Mouse (Mus musculus) MEL (cell line): ENCODE measurements around the gene 4931414P19Rik. TPM values are rescaled to one million over a fixed set of nuclear protein-coding genes. Genes with fewer than 3 reads are reported as not detected.

Experiments used
- DNase-seq: peaks from one replicate; pipeline ENCODE4 v3.0.0; 2011; ENCODE audit warnings: low read depth, low spot score
- H3K27ac ChIP-seq: 2 replicates; pipeline ENCODE4 v1.5.1; 2012; ENCODE audit warnings: low read depth, mild to moderate bottlenecking, control low read depth, low read length, moderate library complexity; ENCODE audit not compliant: control insufficient read depth
- H3K27me3 ChIP-seq, 2 experiments: fragments of 150-350 bp in 1 of 2; sonication (generic) in 1 of 2; 2 replicates each; pipeline ENCODE4 v1.6.1; 2012; ENCODE audit warnings: low read length in 2 of 2, mild to moderate bottlenecking in 2 of 2, improper control_type of control experiment in 1 of 2, moderate library complexity in 1 of 2; ENCODE audit not compliant: insufficient read depth in 2 of 2, control insufficient read depth in 1 of 2
- H3K36me3 ChIP-seq, 2 experiments: 2 replicates each; pipeline ENCODE4 v1.6.1; 2012 to 2014; ENCODE audit warnings: low read length in 2 of 2, improper control_type of control experiment in 1 of 2, inconsistent platforms in 1 of 2, mild to moderate bottlenecking in 1 of 2; ENCODE audit not compliant: insufficient read depth in 2 of 2, control insufficient read depth in 1 of 2
- H3K4me1 ChIP-seq, 2 experiments: fragments of 150-350 bp in 1 of 2; sonication (generic) in 1 of 2; 2 replicates each; pipeline ENCODE4 v1.6.1; 2012; ENCODE audit warnings: low read length in 2 of 2, improper control_type of control experiment in 1 of 2, mild to moderate bottlenecking in 1 of 2; ENCODE audit not compliant: insufficient read depth in 2 of 2, control insufficient read depth in 1 of 2
- H3K4me3 ChIP-seq, 2 experiments: fragments of 150-350 bp in 1 of 2; sonication (generic) in 1 of 2; 2 replicates each; pipeline ENCODE4 v1.5.1; 2012; ENCODE audit warnings: low read depth in 2 of 2, low read length in 2 of 2, mild to moderate bottlenecking in 2 of 2, moderate library complexity in 2 of 2, control low read depth in 1 of 2, improper control_type of control experiment in 1 of 2; ENCODE audit not compliant: control insufficient read depth in 1 of 2, insufficient read depth in 1 of 2
- H3K79me2 ChIP-seq: 2 replicates; pipeline ENCODE4 v1.6.1; 2012; ENCODE audit warnings: mild to moderate bottlenecking, low read length, moderate library complexity; ENCODE audit not compliant: control insufficient read depth, poor library complexity, insufficient read depth
- H3K9ac ChIP-seq: 2 replicates; pipeline ENCODE4 v1.6.1; 2012; ENCODE audit warnings: low read depth, mild to moderate bottlenecking, control low read depth, low read length, moderate library complexity; ENCODE audit not compliant: control insufficient read depth, poor library complexity, severe bottlenecking
- H3K9me3 ChIP-seq: fragments of 150-350 bp; sonication (generic); replicated peaks from 2 replicates; pipeline ENCODE4 v1.6.1; 2012; ENCODE audit warnings: mild to moderate bottlenecking, low read length, improper control_type of control experiment, moderate library complexity; ENCODE audit not compliant: insufficient read depth
- CHD2 ChIP-seq: IDR thresholded peaks from 2 replicates; pipeline ENCODE4 v1.6.1; 2011; ENCODE audit warnings: low read length, improper control_type of control experiment
- E2F4 ChIP-seq: IDR thresholded peaks from 2 replicates; pipeline ENCODE4 v1.6.1; 2011; ENCODE audit warnings: low read depth, low read length, improper control_type of control experiment, borderline replicate concordance
- ETS1 ChIP-seq: IDR thresholded peaks from 2 replicates; pipeline ENCODE4 v1.6.1; 2012; ENCODE audit warnings: low read depth, mild to moderate bottlenecking, inconsistent platforms, low read length, improper control_type of control experiment, moderate library complexity
- GABPA ChIP-seq: IDR thresholded peaks from 2 replicates; pipeline ENCODE4 v1.6.1; 2012; ENCODE audit warnings: low read depth, mild to moderate bottlenecking, inconsistent platforms, low read length, improper control_type of control experiment, moderate library complexity
- JUND ChIP-seq: IDR thresholded peaks from 2 replicates; pipeline ENCODE4 v1.6.1; 2011; ENCODE audit warnings: low read depth, mild to moderate bottlenecking, improper control_type of control experiment, low read length
- KAT2A ChIP-seq: conservative IDR thresholded peaks from 2 replicates; pipeline ENCODE4 v1.6.1; 2012; ENCODE audit warnings: low read depth, low read length, improper control_type of control experiment, inconsistent platforms
- MAFK ChIP-seq: IDR thresholded peaks from 2 replicates; pipeline ENCODE4 v1.6.1; 2011; ENCODE audit warnings: low read depth, mild to moderate bottlenecking, low read length, improper control_type of control experiment, borderline replicate concordance
- MAX ChIP-seq: IDR thresholded peaks from 2 replicates; pipeline ENCODE4 v1.6.1; 2011; ENCODE audit warnings: low read length, improper control_type of control experiment
- MXI1 ChIP-seq: IDR thresholded peaks from 2 replicates; pipeline ENCODE4 v1.6.1; 2011; ENCODE audit warnings: mild to moderate bottlenecking, low read depth, low read length, improper control_type of control experiment
- POLR2A ChIP-seq, 2 experiments: IDR thresholded peaks; 2 replicates each; pipeline ENCODE4 v1.6.1; 2011 to 2012; ENCODE audit warnings: low read length in 2 of 2, mild to moderate bottlenecking in 2 of 2, control low read depth in 1 of 2, improper control_type of control experiment in 1 of 2, low read depth in 1 of 2, moderate library complexity in 1 of 2; ENCODE audit not compliant: control insufficient read depth in 1 of 2, insufficient read depth in 1 of 2, poor library complexity in 1 of 2
- POLR2AphosphoS2 ChIP-seq: IDR thresholded peaks from 2 replicates; pipeline ENCODE4 v1.6.1; 2011; ENCODE audit warnings: low read length, improper control_type of control experiment
- POLR2AphosphoS5 ChIP-seq: IDR thresholded peaks from 2 replicates; pipeline ENCODE4 v1.6.1; 2012; ENCODE audit warnings: low read depth, borderline replicate concordance, mild to moderate bottlenecking, inconsistent platforms, low read length, moderate library complexity, mixed read lengths
- RAD21 ChIP-seq: IDR thresholded peaks from 2 replicates; pipeline ENCODE4 v1.6.1; 2011; ENCODE audit warnings: mild to moderate bottlenecking, low read depth, low read length, improper control_type of control experiment
- RCOR1 ChIP-seq: IDR thresholded peaks from 2 replicates; pipeline ENCODE4 v1.6.1; 2012; ENCODE audit warnings: low read depth, mild to moderate bottlenecking, inconsistent platforms, low read length, improper control_type of control experiment
- SIN3A ChIP-seq: IDR thresholded peaks from 2 replicates; pipeline ENCODE4 v1.6.1; 2012; ENCODE audit warnings: low read length, improper control_type of control experiment, inconsistent platforms
- SMC3 ChIP-seq: IDR thresholded peaks from 2 replicates; pipeline ENCODE4 v1.6.1; 2011; ENCODE audit warnings: low read depth, low read length, improper control_type of control experiment
- TAL1 ChIP-seq: IDR thresholded peaks from 2 replicates; pipeline ENCODE4 v1.6.1; 2012; ENCODE audit warnings: mild to moderate bottlenecking, inconsistent platforms, low read length, moderate library complexity, mixed read lengths
- TBP ChIP-seq: IDR thresholded peaks from 2 replicates; pipeline ENCODE4 v1.8.0; 2011; ENCODE audit warnings: low read depth, low read length, improper control_type of control experiment
- USF1 ChIP-seq: IDR thresholded peaks from 2 replicates; pipeline ENCODE4 v1.6.1; 2014; ENCODE audit warnings: low read depth, mild to moderate bottlenecking, inconsistent platforms, low read length, improper control_type of control experiment, moderate library complexity
- USF2 ChIP-seq, 2 experiments: IDR thresholded peaks; 2 replicates each; pipeline ENCODE4 v1.6.1; 2011 to 2012; ENCODE audit warnings: improper control_type of control experiment in 2 of 2, low read length in 2 of 2, borderline replicate concordance in 1 of 2, inconsistent platforms in 1 of 2, low read depth in 1 of 2, mild to moderate bottlenecking in 1 of 2; ENCODE audit not compliant: insufficient read depth in 1 of 2
- ZC3H11A ChIP-seq: IDR thresholded peaks from 2 replicates; pipeline ENCODE4 v1.6.1; 2012; ENCODE audit warnings: low read depth, mild to moderate bottlenecking, inconsistent platforms, low read length, improper control_type of control experiment
- ZKSCAN1 ChIP-seq: IDR thresholded peaks from 2 replicates; pipeline ENCODE4 v1.6.1; 2012; ENCODE audit warnings: low read depth, mild to moderate bottlenecking, inconsistent platforms, low read length, improper control_type of control experiment, moderate library complexity
- polyA plus RNA-seq, 2 experiments: library from polyadenylated mRNA; stranded (reverse) in 1 of 2; unstranded in 1 of 2; fragments of >175 nt in 1 of 2; fragments of >200 nt in 1 of 2; gene quantifications; 2 replicates each; pipeline versions ENCODE4 v1.2.1 to v1.2.4; 2012; ENCODE audit warnings: low replicate concordance in 2 of 2, low read depth in 1 of 2; ENCODE audit not compliant: insufficient read length in 2 of 2, insufficient read depth in 1 of 2, missing spikeins in 1 of 2
- total RNA-seq: library from RNA; depleted of rRNA; stranded (reverse); fragments of 300-350 nt; gene quantifications from 2 replicates; pipeline ENCODE4 v1.2.3, GENCODE M21; 2012

4931414P19Rik gene
- total and polyA plus RNA-seq, 3 experiments, result 1.9 to 4.8 TPM; not detected in 1

- TF ChIP-seq E2F4 (no peak), ETS1 (peak; percentile 81), MAFK (no peak), SIN3A (peak; percentile 72), USF1 (no peak), CHD2 (no peak), MAX (no peak; the same call in 1 of the 2 replicates), ZKSCAN1 (no peak), POLR2A (IDR thresholded peaks at IDR 0.05; ENCODE audit: control insufficient read depth in 1 of 2, insufficient read depth in 1 of 2, low read depth in 1 of 2, low read length in 2 of 2, poor library complexity in 1 of 2) (no peak)
Observed at GRCm38 (mm10) chr14:54553454-54553974, 52.3 kb downstream of the 4931414P19Rik start (continued).

- no peaks in the 10 kb centered on the region for H3K9me3 ChIP-seq
- no peaks in the 10 kb centered on the region for H3K79me2 ChIP-seq
- H3K27me3 ChIP-seq, result no peaks in the 10 kb centered on the region
- H3K4me3 ChIP-seq, result no peak overlapping the region
- DNase-seq, result no peak
- H3K36me3 ChIP-seq, result peaks cover 0 to 5% of the 10 kb centered on the region in 2 experiments; a peak in 2 of 4 replicates
- H3K27ac ChIP-seq, result no peak overlapping the region
- TF ChIP-seq USF2 (IDR thresholded peaks at IDR 0.05; ENCODE audit: borderline replicate concordance in 1 of 2, insufficient read depth in 1 of 2, low read depth in 1 of 2, low read length in 2 of 2), result no peak
- TF ChIP-seq GABPA, result no peak
- TF ChIP-seq TBP, result no peak
- TF ChIP-seq ETS1, result no peak
- no peak for TF ChIP-seq RAD21
- TF ChIP-seq SMC3, result no peak
- no peak for TF ChIP-seq ZC3H11A
- no peak for TF ChIP-seq POLR2A (IDR thresholded peaks at IDR 0.05; ENCODE audit: control insufficient read depth in 1 of 2, insufficient read depth in 1 of 2, low read depth in 1 of 2, low read length in 2 of 2, poor library complexity in 1 of 2)
- TF ChIP-seq POLR2AphosphoS5, result no peak
- no peak for TF ChIP-seq KAT2A
- TF ChIP-seq TAL1, result no peak
- TF ChIP-seq POLR2AphosphoS2, result no peak
- TF ChIP-seq RCOR1, result no peak
- no peak for TF ChIP-seq ZKSCAN1
- no peak for TF ChIP-seq JUND
- no peak for TF ChIP-seq MXI1
- H3K9ac ChIP-seq, result no peak overlapping the region
- no peaks in the 10 kb centered on the region for H3K4me1 ChIP-seq
Observed at GRCm38 (mm10) chr14:54544703-54545102, 61.1 kb downstream of the 4931414P19Rik start.
